Mouse (Mus musculus) midbrain, postnatal 0 days (tissue): ENCODE measurements around the gene Vps13d. TPM values are rescaled to one million over a fixed set of nuclear protein-coding genes. Genes with fewer than 3 reads are reported as not detected.
"Not testable (repeated sequence)": the region's sequence is repeated elsewhere in the genome, so short reads cannot be mapped to it uniquely, and the experiment has no call there.

Experiments
- ATAC-seq: fragments of 200-750 bp; cut with Nextera tagmentation; 2 replicates; pipeline ENCODE4 v1.8.0; 2017; ENCODE audit warnings: moderate number of reproducible peaks, mild to moderate bottlenecking, moderate TSS enrichment, moderate library complexity; ENCODE audit not compliant: low FRiP score
- DNase-seq: peaks from one replicate; pipeline ENCODE4 v3.0.0-alpha.2; 2015; ENCODE audit warnings: low spot score
- H3K27ac ChIP-seq: fragments of 300-500 bp; sonication (generic); 2 replicates; pipeline ENCODE4 v1.5.1; 2014; ENCODE audit warnings: low read depth, mild to moderate bottlenecking, low read length, mixed read lengths
- H3K27me3 ChIP-seq: fragments of 300-500 bp; sonication (generic); 2 replicates; pipeline ENCODE4 v1.6.1; 2014; ENCODE audit warnings: low read length, control low read depth, mixed read lengths; ENCODE audit not compliant: insufficient read depth
- H3K36me3 ChIP-seq: fragments of 300-500 bp; sonication (generic); 2 replicates; pipeline ENCODE4 v1.6.1; 2014; ENCODE audit warnings: low read length, control low read depth, mixed read lengths; ENCODE audit not compliant: insufficient read depth
- H3K4me1 ChIP-seq: fragments of 300-500 bp; sonication (generic); 2 replicates; pipeline ENCODE4 v1.6.1; 2014; ENCODE audit warnings: mild to moderate bottlenecking, control low read depth, antibody characterized with exemption, low read length, mixed read lengths; ENCODE audit not compliant: insufficient read depth
- H3K4me2 ChIP-seq: fragments of 300-500 bp; sonication (generic); 2 replicates; pipeline ENCODE4 v1.6.1; 2014; ENCODE audit warnings: low read depth, mild to moderate bottlenecking, low read length, mixed read lengths; ENCODE audit not compliant: poor library complexity, severe bottlenecking
- H3K4me3 ChIP-seq: fragments of 300-500 bp; sonication (generic); 2 replicates; pipeline ENCODE4 v1.5.1; 2014; ENCODE audit warnings: low read depth, mild to moderate bottlenecking, low read length, moderate library complexity
- H3K9ac ChIP-seq: fragments of 300-500 bp; sonication (generic); replicated peaks from 2 replicates; pipeline ENCODE4 v1.6.1; 2014; ENCODE audit warnings: mild to moderate bottlenecking, low read length, moderate library complexity, mixed read lengths; ENCODE audit not compliant: poor library complexity, severe bottlenecking
- H3K9me3 ChIP-seq: fragments of 300-500 bp; sonication (generic); 2 replicates; pipeline ENCODE4 v1.6.1; 2016; ENCODE audit warnings: low read length, control low read depth
- CTCF ChIP-seq: IDR thresholded peaks from 2 replicates; pipeline ENCODE4 v1.5.1; 2016; ENCODE audit warnings: antibody characterized with exemption, mild to moderate bottlenecking
- WGBS: fragments of 180-500 bp; shearing (Covaris S2); extraction: QIAGEN DNeasy Blood & Tissue Kit; methylation state at CpG from one replicate; pipeline ENCODE4 v1.1.7; 2014; 5-methylcytosine and 5-hydroxymethylcytosine counted together
- polyA plus RNA-seq: library from polyadenylated mRNA; unstranded; fragments of >200 nt; fragmentation: Nextera tagmentation; extraction: Ambion mirVana; gene quantifications from 2 replicates; pipeline ENCODE4 v1.2.1, GENCODE M21; 2015
- total RNA-seq: library from RNA; depleted of rRNA; stranded (reverse); fragments of >200 nt; gene quantifications from 2 replicates; pipeline ENCODE4 v1.2.3, GENCODE M21; 2014

The Vps13d gene
- total and polyA plus RNA-seq, 2 experiments from 2014 or later = 9.1 to 35.6 TPM

DNA sequence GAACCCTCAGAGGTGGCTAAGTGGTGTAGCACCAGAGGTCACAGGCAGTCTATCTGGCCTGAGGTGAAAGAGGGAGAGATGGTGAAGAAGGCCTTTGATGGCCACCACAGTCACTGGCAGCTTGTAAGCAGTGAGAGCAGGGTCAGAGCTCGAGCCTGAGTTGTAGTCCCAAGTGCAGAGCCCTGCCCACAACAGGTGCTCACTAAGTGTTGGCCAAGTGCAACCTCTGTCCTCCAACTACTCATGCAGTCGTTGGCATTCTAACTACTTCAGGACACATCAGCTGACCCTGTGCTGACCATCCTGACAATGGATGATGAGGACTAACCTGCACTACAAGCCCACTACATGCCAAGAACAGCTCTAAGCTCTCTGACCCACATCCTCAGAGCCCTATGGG, 7.2 kb downstream of the Vps13d start:
- 86% methylated on average over 2 of the region's 2 CpGs for WGBS
- TF ChIP-seq CTCF = no peak
- no peak overlapping the region for H3K27ac ChIP-seq
- H3K4me2 ChIP-seq = no peak overlapping the region
- H3K9ac ChIP-seq = no peak overlapping the region
- H3K27me3 ChIP-seq = no peaks in the 10 kb centered on the region
- H3K4me1 ChIP-seq = no peaks in the 10 kb centered on the region
- peaks cover 38% of the 10 kb centered on the region for H3K36me3 ChIP-seq
- ATAC-seq (no peak), DNase-seq (no peak)
- no peak overlapping the region for H3K4me3 ChIP-seq
- no peaks in the 10 kb centered on the region for H3K9me3 ChIP-seq

DNA sequence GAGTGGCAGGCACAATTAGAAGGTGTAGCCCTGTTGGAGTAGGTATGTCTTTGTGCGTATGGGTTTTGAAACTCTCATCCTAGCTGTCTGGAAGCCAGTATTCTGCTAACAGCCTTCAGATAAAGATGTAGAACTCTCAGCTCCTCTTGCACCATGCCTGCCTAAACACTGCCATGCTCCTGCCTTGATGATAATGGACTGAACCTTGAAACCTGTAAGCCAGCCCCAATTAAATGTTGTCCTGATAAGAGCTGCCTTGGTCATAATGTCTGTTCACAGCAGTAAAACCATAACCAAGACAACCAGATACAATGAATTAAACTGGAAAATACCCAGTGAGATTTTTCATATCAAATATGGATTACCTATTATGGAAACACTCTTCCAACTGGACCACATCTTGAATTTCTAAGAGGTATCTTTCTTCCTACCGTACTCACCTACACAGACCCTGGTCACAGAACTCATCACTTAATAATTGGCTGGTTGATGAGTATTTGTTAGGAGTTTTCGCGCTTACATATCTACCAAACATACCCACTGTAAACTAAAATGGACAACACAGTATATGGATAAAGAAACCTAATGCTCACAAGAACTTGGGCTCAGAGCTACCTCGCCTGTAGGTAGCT, 15.8 kb downstream of the Vps13d start:
- no peaks in the 10 kb centered on the region for H3K9me3 ChIP-seq
- no peak overlapping the region for H3K4me3 ChIP-seq
- no peak for ATAC-seq
- H3K4me2 ChIP-seq = no peak overlapping the region
- H3K36me3 ChIP-seq = peaks cover 28% of the 10 kb centered on the region
- H3K4me1 ChIP-seq = no peaks in the 10 kb centered on the region
- no peaks in the 10 kb centered on the region for H3K27me3 ChIP-seq
- WGBS = 97% methylated on average over 5 of the region's 5 CpGs
- DNase-seq = no peak
- no peak overlapping the region for H3K9ac ChIP-seq
- H3K27ac ChIP-seq = no peak overlapping the region
- no peak for TF ChIP-seq CTCF

DNA sequence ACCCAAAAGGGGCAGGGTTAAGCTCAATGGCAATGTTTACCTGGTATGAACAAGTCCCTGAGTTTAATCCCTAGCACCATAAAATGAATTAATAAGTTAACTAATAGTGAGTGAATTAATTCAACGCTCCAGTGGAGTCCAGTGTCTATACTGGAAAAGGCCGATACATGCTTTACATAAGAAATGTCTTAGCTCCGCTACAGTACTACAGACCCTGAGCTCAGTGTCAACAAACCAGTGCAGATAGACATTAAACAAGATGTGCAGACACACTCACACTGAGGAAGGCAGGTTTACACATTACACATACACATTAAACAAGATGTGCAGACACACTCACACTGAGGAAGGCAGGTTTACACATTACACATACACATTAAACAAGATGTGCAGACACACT, 29.3 kb downstream of the Vps13d start:
- H3K4me2 ChIP-seq, H3K4me3 ChIP-seq, H3K4me1 ChIP-seq, H3K9ac ChIP-seq, DNase-seq, ATAC-seq, H3K9me3 ChIP-seq, H3K27ac ChIP-seq, H3K27me3 ChIP-seq: not testable (repeated sequence)
- peaks cover 83% of the 10 kb centered on the region for H3K36me3 ChIP-seq
- 91% methylated on average over 3 of the region's 3 CpGs for WGBS

DNA sequence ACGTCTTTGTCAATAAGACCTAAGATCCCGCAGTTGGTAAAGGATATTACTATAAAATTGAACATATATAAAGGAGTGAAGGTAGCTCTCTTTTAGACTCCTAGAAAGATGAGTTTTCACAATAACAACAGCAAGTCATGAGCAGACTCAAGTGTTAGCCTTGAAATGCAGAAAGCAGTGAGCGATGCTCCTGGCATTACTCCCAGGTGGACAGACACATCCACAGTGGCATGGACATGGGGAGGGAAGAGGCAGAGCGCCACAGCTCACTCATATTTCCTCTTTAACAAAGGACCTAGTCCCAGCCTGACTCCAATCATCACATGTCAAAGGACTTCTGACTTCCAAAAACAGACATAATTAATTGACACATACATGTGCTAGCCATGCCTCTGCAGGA, 30.7 kb downstream of the Vps13d start:
- no peak overlapping the region for H3K27ac ChIP-seq
- 98% methylated on average over 4 of the region's 4 CpGs for WGBS
- H3K9me3 ChIP-seq = no peaks in the 10 kb centered on the region
- no peak overlapping the region for H3K4me3 ChIP-seq
- H3K4me1 ChIP-seq = no peaks in the 10 kb centered on the region
- H3K36me3 ChIP-seq = peaks cover 81% of the 10 kb centered on the region
- H3K9ac ChIP-seq = no peak overlapping the region
- DNase-seq = no peak
- ATAC-seq = no peak
- no peak overlapping the region for H3K4me2 ChIP-seq
- no peak for TF ChIP-seq CTCF
- H3K27me3 ChIP-seq = no peaks in the 10 kb centered on the region

DNA sequence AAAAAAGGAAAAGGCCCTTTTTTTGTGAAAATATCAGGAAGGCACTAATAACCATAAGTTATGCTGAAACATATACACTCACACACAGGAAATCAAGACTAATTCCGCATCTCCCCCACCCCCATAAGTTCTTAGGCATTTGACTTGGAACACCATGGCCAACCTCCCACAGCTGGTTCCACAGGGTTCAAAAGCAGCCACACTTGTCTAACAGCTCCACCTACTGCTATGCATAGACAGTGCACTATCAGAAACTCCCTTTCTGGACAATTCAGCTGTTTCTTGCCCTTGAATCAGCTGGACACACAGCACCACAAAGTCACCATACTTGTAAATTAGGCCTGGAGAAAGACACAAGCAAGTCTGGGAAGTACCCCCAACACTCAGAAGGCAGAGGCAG, 33.6 kb downstream of the Vps13d start:
- ATAC-seq = no peak
- no peaks in the 10 kb centered on the region for H3K4me1 ChIP-seq
- H3K9ac ChIP-seq = no peak overlapping the region
- H3K4me3 ChIP-seq = no peak overlapping the region
- H3K27ac ChIP-seq = no peak overlapping the region
- peak; percentile 10 for DNase-seq
- H3K9me3 ChIP-seq = no peaks in the 10 kb centered on the region
- peaks cover 70% of the 10 kb centered on the region for H3K36me3 ChIP-seq
- no peak overlapping the region for H3K4me2 ChIP-seq
- 76% methylated on average over 1 of the region's 1 CpGs for WGBS
- TF ChIP-seq CTCF = peak; percentile 56
- H3K27me3 ChIP-seq = no peaks in the 10 kb centered on the region

DNA sequence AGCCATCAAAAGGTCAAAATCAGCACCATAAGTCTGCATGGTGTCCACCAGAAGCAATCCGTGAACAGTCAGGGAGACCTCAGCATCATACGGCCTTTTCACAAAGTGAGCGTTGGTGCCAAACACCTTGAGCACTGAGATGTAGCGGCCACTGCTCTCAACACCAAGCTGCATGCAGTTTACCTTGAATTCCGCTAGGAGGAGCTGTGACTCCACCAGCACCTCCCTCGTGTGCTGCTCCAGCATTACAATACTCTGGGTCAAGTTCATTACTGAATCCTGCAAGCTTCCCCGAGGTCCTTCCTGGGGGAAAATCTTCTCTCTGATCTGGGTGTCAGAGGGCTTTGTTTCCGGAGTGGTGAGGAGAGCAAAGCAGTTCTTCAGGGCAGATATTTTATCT, 38.8 kb downstream of the Vps13d start:
- peak; percentile 55 for DNase-seq
- H3K4me2 ChIP-seq = no peak overlapping the region

More for the DNA sequence above, 38.8 kb downstream of the Vps13d start:
- no peaks in the 10 kb centered on the region for H3K27me3 ChIP-seq
- H3K9ac ChIP-seq = no peak overlapping the region
- peak; percentile 69; the same call in 1 of the 2 replicates for ATAC-seq
- H3K9me3 ChIP-seq = no peaks in the 10 kb centered on the region
- no peak overlapping the region for H3K4me3 ChIP-seq
- H3K4me1 ChIP-seq = no peaks in the 10 kb centered on the region
- peaks cover 68% of the 10 kb centered on the region for H3K36me3 ChIP-seq
- WGBS = 46% methylated on average over 8 of the region's 8 CpGs
- peak; percentile 87 for TF ChIP-seq CTCF
- no peak overlapping the region for H3K27ac ChIP-seq
